ENCODE assay signal across 22 mouse cellular contexts in genomic region chr11:99391375-99391774, GRCm38 (mm10). TPM values are rescaled to one million over a fixed set of nuclear protein-coding genes. Genes with fewer than 3 reads are reported as not detected.
"Had no signal": no experiment of that assay in that cellular context is flagged by ENCODE, and none has a peak within 500 bp of the region (broad histone marks: within the 10 kb centered on the region; RNA-seq: fewer than 3 reads in every experiment).

No protein-coding gene starts in this region.

- H3K27ac ChIP-seq: liver, embryonic 12.5 days; lung, embryonic 15.5 days; macrophage; midbrain, embryonic 15.5 days had no signal

- H3K9ac ChIP-seq: liver, embryonic 12.5 days; lung, embryonic 15.5 days; midbrain, embryonic 15.5 days; stomach, embryonic 15.5 days had no signal

- DNase-seq: kidney, adult 8-10 months; kidney, postnatal 25 days; left cerebral cortex, postnatal 4 days; lung, postnatal 14 days; right cerebral cortex, postnatal 14 days; thymus, postnatal 4 days had no signal

- H3K4me2 ChIP-seq: liver, embryonic 12.5 days; lung, embryonic 15.5 days; midbrain, embryonic 11.5 days; midbrain, embryonic 15.5 days; stomach, embryonic 15.5 days had no signal

- H3K4me3 ChIP-seq: liver, embryonic 12.5 days; lung, embryonic 15.5 days; megakaryocyte, embryonic 14.5 days; midbrain, embryonic 15.5 days; stomach, embryonic 15.5 days had no signal

- ATAC-seq: liver, embryonic 12.5 days; midbrain, embryonic 15.5 days had no signal

- H3K27me3 ChIP-seq: lung, embryonic 15.5 days; midbrain, embryonic 15.5 days; stomach, embryonic 15.5 days had no signal

- H3K36me3 ChIP-seq: lung, embryonic 15.5 days; midbrain, embryonic 15.5 days; stomach, embryonic 15.5 days had no signal

- H3K9me3 ChIP-seq: liver, embryonic 12.5 days; lung, embryonic 15.5 days; midbrain, embryonic 15.5 days; stomach, embryonic 15.5 days had no signal

- H3K4me1 ChIP-seq: liver, embryonic 12.5 days; lung, embryonic 15.5 days; stomach, embryonic 15.5 days had no signal

RNA-seq across cellular contexts. Expression of gene Krt28, which starts 16.7 kb away (rescaled TPM):
- total RNA-seq: left cerebral cortex, adult 18-20 months; left cerebral cortex, postnatal 4 days had no signal
- polyA plus RNA-seq: liver, embryonic 16.5 days; macrophage; spleen, adult 2 months had no signal

RNA-seq across cellular contexts. Expression of gene Krt12, which starts 30.7 kb away (rescaled TPM):
- polyA plus RNA-seq: macrophage; midbrain, embryonic 11.5 days; neural tube, embryonic 14.5 days had no signal

RNA-seq across cellular contexts. Expression of gene Krt27, which starts 40.5 kb away (rescaled TPM):
- total RNA-seq: layer of hippocampus, adult 18-20 months; layer of hippocampus, postnatal 14 days; left cerebral cortex, adult 18-20 months; left cerebral cortex, postnatal 10 days; left cerebral cortex, postnatal 4 days had no signal
- polyA plus RNA-seq: kidney, embryonic 16.5 days; limb, embryonic 14.5 days; liver, embryonic 12.5 days; liver, embryonic 16.5 days; lung, embryonic 15.5 days; macrophage; midbrain, embryonic 11.5 days; neural tube, embryonic 14.5 days; spleen, adult 2 months; stomach, embryonic 15.5 days had no signal

RNA-seq across cellular contexts. Expression of gene Krt20, which starts 46.6 kb away (rescaled TPM):
- total RNA-seq: layer of hippocampus, adult 18-20 months; layer of hippocampus, postnatal 14 days; left cerebral cortex, adult 18-20 months; left cerebral cortex, postnatal 10 days; left cerebral cortex, postnatal 4 days had no signal
- polyA plus RNA-seq: macrophage had no signal
